Mouse (Mus musculus) heart, postnatal 0 days (tissue): ENCODE measurements around the gene Rpl9-ps1.

Source experiments
- CTCF ChIP-seq: IDR thresholded peaks from 2 replicates; pipeline ENCODE4 v1.5.1; 2016; ENCODE audit warnings: antibody characterized with exemption, control low read depth, low read depth
- EP300 ChIP-seq: IDR thresholded peaks from 2 replicates; pipeline ENCODE4 v1.6.1; 2016; ENCODE audit warnings: antibody characterized with exemption, low read depth

DNA sequence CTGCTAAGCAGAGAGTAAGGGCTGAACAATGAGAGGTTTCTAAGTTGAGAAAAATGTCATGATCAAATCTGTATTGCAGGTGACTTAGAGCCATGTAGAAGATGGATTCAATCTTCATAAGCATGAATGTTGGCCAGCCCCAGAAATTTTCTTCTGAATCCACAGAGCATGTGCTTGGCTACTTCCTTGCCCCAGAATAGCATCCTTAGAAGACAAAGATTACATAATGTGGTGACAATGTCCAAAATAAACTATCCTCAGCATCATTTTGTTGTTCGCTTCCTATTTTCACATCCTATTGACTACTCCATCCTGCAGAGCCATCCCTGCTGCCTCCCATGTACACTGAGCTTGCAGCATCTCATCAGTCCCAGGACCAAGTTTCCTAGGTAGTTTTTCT lies 30.2 kb upstream of the Rpl9-ps1 start:
- TF ChIP-seq CTCF, result no peak
- TF ChIP-seq EP300, result no peak
